Mouse (Mus musculus): ENCODE measurements around the gene Mob3b. TPM values are rescaled to one million over a fixed set of nuclear protein-coding genes. Genes with fewer than 3 reads are reported as not detected.

Gene Mob3b
- polyA plus RNA-seq, 1 experiment from 2014 or later = 14.1 TPM

- no peaks in the 10 kb centered on the region for H3K36me3 ChIP-seq
- no peak overlapping the region for H3K27ac ChIP-seq
- H3K4me3 ChIP-seq = no peak overlapping the region
- DNase-seq (ENCODE audit: low spot score) = peak; percentile 22
- H3K9me3 ChIP-seq (replicated peaks) = no peaks in the 10 kb centered on the region
- H3K27me3 ChIP-seq (ENCODE audit: low read depth, poor library complexity, severe bottlenecking) = no peaks in the 10 kb centered on the region
- 89% methylated on average over 6 of the region's 6 CpGs for WGBS
- peaks cover 25% of the 10 kb centered on the region for H3K4me1 ChIP-seq
Observed at GRCm38 (mm10) chr4:35140317-35140716, 17.0 kb downstream of the Mob3b start.

GRCm38 (mm10) chr4:35138077-35138476 lies 19.2 kb downstream of the Mob3b start:
- Histone ChIP-seq H3K4me3 (no peak overlapping the region), H3K36me3 (no peaks in the 10 kb centered on the region), H3K27me3 (ENCODE audit: low read depth, poor library complexity, severe bottlenecking) (no peaks in the 10 kb centered on the region), H3K4me1 (peaks cover 17% of the 10 kb centered on the region), H3K27ac (0 out of 2 replicates have a peak overlapping the region, but pooled peaks have one; percentile 19), H3K9me3 (replicated peaks) (no peaks in the 10 kb centered on the region)
- WGBS = 37% methylated on average over 6 of the region's 6 CpGs
- DNase-seq (ENCODE audit: low spot score) = peak; percentile 27

- 92% methylated on average over 8 of the region's 8 CpGs for WGBS
- Histone ChIP-seq H3K4me1 (peaks cover 17% of the 10 kb centered on the region), H3K27ac (no peak overlapping the region), H3K4me3 (no peak overlapping the region), H3K27me3 (ENCODE audit: low read depth, poor library complexity, severe bottlenecking) (no peaks in the 10 kb centered on the region), H3K36me3 (no peaks in the 10 kb centered on the region), H3K9me3 (replicated peaks) (no peaks in the 10 kb centered on the region)
- DNase-seq (ENCODE audit: low spot score) = no peak
Observed at GRCm38 (mm10) chr4:35136996-35137395, 20.3 kb downstream of the Mob3b start.

- H3K4me1 ChIP-seq = peaks cover 17% of the 10 kb centered on the region
- H3K4me3 ChIP-seq = no peak overlapping the region
- H3K9me3 ChIP-seq (replicated peaks) = no peaks in the 10 kb centered on the region
- no peaks in the 10 kb centered on the region for H3K36me3 ChIP-seq
- WGBS = 82% methylated on average over 4 of the region's 4 CpGs
- DNase-seq (ENCODE audit: low spot score) = no peak
- H3K27me3 ChIP-seq (ENCODE audit: low read depth, poor library complexity, severe bottlenecking) = no peaks in the 10 kb centered on the region
- H3K27ac ChIP-seq = no peak overlapping the region
Observed at GRCm38 (mm10) chr4:35135806-35136205, 21.5 kb downstream of the Mob3b start.

- H3K4me1 ChIP-seq = peaks cover 17% of the 10 kb centered on the region
- DNase-seq (ENCODE audit: low spot score) = no peak
- no peak overlapping the region for H3K4me3 ChIP-seq
- WGBS = 78% methylated on average over 15 of the region's 15 CpGs
- H3K27ac ChIP-seq = no peak overlapping the region
- H3K9me3 ChIP-seq (replicated peaks) = no peaks in the 10 kb centered on the region
- H3K36me3 ChIP-seq = no peaks in the 10 kb centered on the region
- no peaks in the 10 kb centered on the region for H3K27me3 ChIP-seq (ENCODE audit: low read depth, poor library complexity, severe bottlenecking)
Observed at GRCm38 (mm10) chr4:35134846-35135611, 22.3 kb downstream of the Mob3b start.

GRCm38 (mm10) chr4:35133411-35133810 lies 23.9 kb downstream of the Mob3b start:
- H3K27ac ChIP-seq = no peak overlapping the region
- no peaks in the 10 kb centered on the region for H3K9me3 ChIP-seq (replicated peaks)
- H3K36me3 ChIP-seq = no peaks in the 10 kb centered on the region
- DNase-seq (ENCODE audit: low spot score) = no peak
- no peak overlapping the region for H3K4me3 ChIP-seq
- peaks cover 17% of the 10 kb centered on the region for H3K4me1 ChIP-seq
- no peaks in the 10 kb centered on the region for H3K27me3 ChIP-seq (ENCODE audit: low read depth, poor library complexity, severe bottlenecking)
- 91% methylated on average over 4 of the region's 4 CpGs for WGBS

- Histone ChIP-seq H3K9me3 (replicated peaks) (no peaks in the 10 kb centered on the region), H3K4me3 (no peak overlapping the region), H3K27me3 (ENCODE audit: low read depth, poor library complexity, severe bottlenecking) (no peaks in the 10 kb centered on the region), H3K4me1 (peaks cover 10% of the 10 kb centered on the region), H3K36me3 (no peaks in the 10 kb centered on the region), H3K27ac (no peak overlapping the region)
- DNase-seq (ENCODE audit: low spot score) = no peak
- WGBS = 94% methylated on average over 4 of the region's 4 CpGs
Observed at GRCm38 (mm10) chr4:35131592-35131991, 25.7 kb downstream of the Mob3b start.

- no peak for DNase-seq (ENCODE audit: low spot score)
- Histone ChIP-seq H3K27me3 (ENCODE audit: low read depth, poor library complexity, severe bottlenecking) (no peaks in the 10 kb centered on the region), H3K4me1 (peaks cover 2% of the 10 kb centered on the region), H3K36me3 (no peaks in the 10 kb centered on the region), H3K9me3 (replicated peaks) (no peaks in the 10 kb centered on the region), H3K4me3 (no peak overlapping the region), H3K27ac (no peak overlapping the region)
- WGBS = 72% methylated on average over 6 of the region's 6 CpGs
Observed at GRCm38 (mm10) chr4:35130411-35130948, 26.8 kb downstream of the Mob3b start.

GRCm38 (mm10) chr4:35127759-35128158 lies 29.5 kb downstream of the Mob3b start:
- Histone ChIP-seq H3K4me3 (no peak overlapping the region), H3K4me1 (peaks cover 15% of the 10 kb centered on the region)
- no peak for DNase-seq (ENCODE audit: low spot score)

GRCm38 (mm10) chr4:35126776-35127175 lies 30.5 kb downstream of the Mob3b start:
- Histone ChIP-seq H3K4me1 (peaks cover 25% of the 10 kb centered on the region), H3K27me3 (ENCODE audit: low read depth, poor library complexity, severe bottlenecking) (no peaks in the 10 kb centered on the region), H3K9me3 (replicated peaks) (no peaks in the 10 kb centered on the region), H3K4me3 (no peak overlapping the region), H3K27ac (no peak overlapping the region), H3K36me3 (no peaks in the 10 kb centered on the region)
- DNase-seq (ENCODE audit: low spot score) = no peak
- WGBS = 90% methylated on average over 9 of the region's 9 CpGs

More at GRCm38 (mm10) chr4:35127759-35128158, 29.5 kb downstream of the Mob3b start:
- 73% methylated on average over 6 of the region's 6 CpGs for WGBS
- no peak overlapping the region for H3K27ac ChIP-seq
- H3K27me3 ChIP-seq (ENCODE audit: low read depth, poor library complexity, severe bottlenecking) = no peaks in the 10 kb centered on the region
- H3K36me3 ChIP-seq = no peaks in the 10 kb centered on the region
- H3K9me3 ChIP-seq (replicated peaks) = no peaks in the 10 kb centered on the region

GRCm38 (mm10) chr4:35125299-35125777 lies 31.9 kb downstream of the Mob3b start:
- Histone ChIP-seq H3K27me3 (ENCODE audit: low read depth, poor library complexity, severe bottlenecking) (no peaks in the 10 kb centered on the region), H3K4me3 (peak overlapping the region; percentile 10; the same call in 1 of the 2 replicates), H3K27ac (no peak overlapping the region), H3K4me1 (peaks cover 38% of the 10 kb centered on the region), H3K36me3 (no peaks in the 10 kb centered on the region), H3K9me3 (replicated peaks) (no peaks in the 10 kb centered on the region)
- no peak for DNase-seq (ENCODE audit: low spot score)
- 3% methylated on average over 6 of the region's 6 CpGs for WGBS

- H3K36me3 ChIP-seq = no peaks in the 10 kb centered on the region
- no peak overlapping the region for H3K4me3 ChIP-seq
- DNase-seq (ENCODE audit: low spot score) = no peak
- no peaks in the 10 kb centered on the region for H3K9me3 ChIP-seq (replicated peaks)
- 91% methylated on average over 11 of the region's 11 CpGs for WGBS
- H3K4me1 ChIP-seq = peaks cover 49% of the 10 kb centered on the region
- H3K27ac ChIP-seq = no peak overlapping the region
- no peaks in the 10 kb centered on the region for H3K27me3 ChIP-seq (ENCODE audit: low read depth, poor library complexity, severe bottlenecking)
Observed at GRCm38 (mm10) chr4:35124027-35124426, 33.3 kb downstream of the Mob3b start.

- no peaks in the 10 kb centered on the region for H3K36me3 ChIP-seq
- no peak overlapping the region for H3K4me3 ChIP-seq
- no peak for DNase-seq (ENCODE audit: low spot score)
- H3K27ac ChIP-seq = no peak overlapping the region
- WGBS = 58% methylated on average over 5 of the region's 5 CpGs
- H3K4me1 ChIP-seq = peaks cover 49% of the 10 kb centered on the region
- H3K27me3 ChIP-seq (ENCODE audit: low read depth, poor library complexity, severe bottlenecking) = no peaks in the 10 kb centered on the region
- no peaks in the 10 kb centered on the region for H3K9me3 ChIP-seq (replicated peaks)
Observed at GRCm38 (mm10) chr4:35123087-35123486, 34.2 kb downstream of the Mob3b start.
